Mouse (Mus musculus) MEL (cell line): Measurements from ENCODE around the gene Srp14. TPM values are rescaled to one million over a fixed set of nuclear protein-coding genes. Genes with fewer than 3 reads are reported as not detected.

ENCODE experiments used
- DNase-seq: peaks from one replicate; pipeline ENCODE4 v3.0.0; 2011; ENCODE audit warnings: low read depth, low spot score
- H3K27ac ChIP-seq: 2 replicates; pipeline ENCODE4 v1.5.1; 2012; ENCODE audit warnings: low read depth, mild to moderate bottlenecking, control low read depth, low read length, moderate library complexity; ENCODE audit not compliant: control insufficient read depth
- H3K27me3 ChIP-seq, 2 experiments: fragments of 150-350 bp in 1 of 2; sonication (generic) in 1 of 2; 2 replicates each; pipeline ENCODE4 v1.6.1; 2012; ENCODE audit warnings: low read length in 2 of 2, mild to moderate bottlenecking in 2 of 2, improper control_type of control experiment in 1 of 2, moderate library complexity in 1 of 2; ENCODE audit not compliant: insufficient read depth in 2 of 2, control insufficient read depth in 1 of 2
- H3K36me3 ChIP-seq, 2 experiments: 2 replicates each; pipeline ENCODE4 v1.6.1; 2012 to 2014; ENCODE audit warnings: low read length in 2 of 2, improper control_type of control experiment in 1 of 2, inconsistent platforms in 1 of 2, mild to moderate bottlenecking in 1 of 2; ENCODE audit not compliant: insufficient read depth in 2 of 2, control insufficient read depth in 1 of 2
- H3K4me1 ChIP-seq, 2 experiments: fragments of 150-350 bp in 1 of 2; sonication (generic) in 1 of 2; 2 replicates each; pipeline ENCODE4 v1.6.1; 2012; ENCODE audit warnings: low read length in 2 of 2, improper control_type of control experiment in 1 of 2, mild to moderate bottlenecking in 1 of 2; ENCODE audit not compliant: insufficient read depth in 2 of 2, control insufficient read depth in 1 of 2
- H3K4me3 ChIP-seq, 2 experiments: fragments of 150-350 bp in 1 of 2; sonication (generic) in 1 of 2; 2 replicates each; pipeline ENCODE4 v1.5.1; 2012; ENCODE audit warnings: low read depth in 2 of 2, low read length in 2 of 2, mild to moderate bottlenecking in 2 of 2, moderate library complexity in 2 of 2, control low read depth in 1 of 2, improper control_type of control experiment in 1 of 2; ENCODE audit not compliant: control insufficient read depth in 1 of 2, insufficient read depth in 1 of 2
- H3K79me2 ChIP-seq: 2 replicates; pipeline ENCODE4 v1.6.1; 2012; ENCODE audit warnings: mild to moderate bottlenecking, low read length, moderate library complexity; ENCODE audit not compliant: control insufficient read depth, poor library complexity, insufficient read depth
- H3K9ac ChIP-seq: 2 replicates; pipeline ENCODE4 v1.6.1; 2012; ENCODE audit warnings: low read depth, mild to moderate bottlenecking, control low read depth, low read length, moderate library complexity; ENCODE audit not compliant: control insufficient read depth, poor library complexity, severe bottlenecking
- H3K9me3 ChIP-seq: fragments of 150-350 bp; sonication (generic); replicated peaks from 2 replicates; pipeline ENCODE4 v1.6.1; 2012; ENCODE audit warnings: mild to moderate bottlenecking, low read length, improper control_type of control experiment, moderate library complexity; ENCODE audit not compliant: insufficient read depth
- EP300 ChIP-seq, 2 experiments: IDR thresholded peaks; 2 replicates each; pipeline ENCODE4 v1.6.1; 2011; ENCODE audit warnings: improper control_type of control experiment in 2 of 2, low read length in 2 of 2, low read depth in 1 of 2, mild to moderate bottlenecking in 1 of 2
- MEF2A ChIP-seq: IDR thresholded peaks from 2 replicates; pipeline ENCODE4 v1.6.1; 2014; ENCODE audit warnings: low read depth, mild to moderate bottlenecking, inconsistent platforms, low read length, improper control_type of control experiment; ENCODE audit not compliant: poor library complexity, insufficient replicate concordance, severe bottlenecking; ENCODE audit errors: extremely low read depth
- MXI1 ChIP-seq: IDR thresholded peaks from 2 replicates; pipeline ENCODE4 v1.6.1; 2011; ENCODE audit warnings: mild to moderate bottlenecking, low read depth, low read length, improper control_type of control experiment
- MYB ChIP-seq: IDR thresholded peaks from 2 replicates; pipeline ENCODE4 v1.6.1; 2011; ENCODE audit warnings: mild to moderate bottlenecking, low read depth, low read length, improper control_type of control experiment
- NRF1 ChIP-seq: IDR thresholded peaks from 2 replicates; pipeline ENCODE4 v1.6.1; 2014; ENCODE audit warnings: low read depth, mild to moderate bottlenecking, inconsistent platforms, low read length, improper control_type of control experiment, moderate library complexity; ENCODE audit not compliant: poor library complexity, insufficient read depth, severe bottlenecking
- POLR2AphosphoS5 ChIP-seq: IDR thresholded peaks from 2 replicates; pipeline ENCODE4 v1.6.1; 2012; ENCODE audit warnings: low read depth, borderline replicate concordance, mild to moderate bottlenecking, inconsistent platforms, low read length, moderate library complexity, mixed read lengths
- TCF12 ChIP-seq: IDR thresholded peaks from 2 replicates; pipeline ENCODE4 v1.6.1; 2014; ENCODE audit warnings: low read depth, mild to moderate bottlenecking, inconsistent platforms, low read length, improper control_type of control experiment, moderate library complexity
- UBTF ChIP-seq: IDR thresholded peaks from 2 replicates; pipeline ENCODE4 v1.6.1; 2012; ENCODE audit warnings: low read depth, mild to moderate bottlenecking, inconsistent platforms, low read length, improper control_type of control experiment, moderate library complexity, borderline replicate concordance; ENCODE audit not compliant: insufficient read depth
- USF1 ChIP-seq: IDR thresholded peaks from 2 replicates; pipeline ENCODE4 v1.6.1; 2014; ENCODE audit warnings: low read depth, mild to moderate bottlenecking, inconsistent platforms, low read length, improper control_type of control experiment, moderate library complexity
- polyA plus RNA-seq, 2 experiments: library from polyadenylated mRNA; stranded (reverse) in 1 of 2; unstranded in 1 of 2; fragments of >175 nt in 1 of 2; fragments of >200 nt in 1 of 2; gene quantifications; 2 replicates each; pipeline versions ENCODE4 v1.2.1 to v1.2.4; 2012; ENCODE audit warnings: low replicate concordance in 2 of 2, low read depth in 1 of 2; ENCODE audit not compliant: insufficient read length in 2 of 2, insufficient read depth in 1 of 2, missing spikeins in 1 of 2
- total RNA-seq: library from RNA; depleted of rRNA; stranded (reverse); fragments of 300-350 nt; gene quantifications from 2 replicates; pipeline ENCODE4 v1.2.3, GENCODE M21; 2012

Gene Srp14
- total and polyA plus RNA-seq, 3 experiments, result 235 to 272 TPM; not detected in 1

GRCm38 (mm10) chr2:118511779-118512417 is 32.4 kb upstream of the Srp14 start:
- Histone ChIP-seq H3K27me3 (0 out of 4 replicates have a peak, but pooled peaks cover 0 to 3% of the 10 kb centered on the region in 2 experiments), H3K36me3 (peaks cover 0 to 2% of the 10 kb centered on the region in 2 experiments; a peak in 1 of 4 replicates), H3K79me2 (no peaks in the 10 kb centered on the region), H3K9me3 (no peaks in the 10 kb centered on the region), H3K27ac (no peak overlapping the region), H3K4me3 (no peak overlapping the region), H3K9ac (no peak overlapping the region), H3K4me1 (no peaks in the 10 kb centered on the region; a peak in 1 of 4 replicates)
- DNase-seq, result no peak
- TF ChIP-seq USF1 (no peak), EP300 (IDR thresholded peaks at IDR 0.05; ENCODE audit: low read depth in 1 of 2, low read length in 2 of 2) (no peak)

- Histone ChIP-seq H3K27me3 (peaks cover 0 to 3% of the 10 kb centered on the region in 2 experiments; a peak in 1 of 4 replicates), H3K4me1 (no peaks in the 10 kb centered on the region; a peak in 1 of 4 replicates), H3K9ac (no peak overlapping the region), H3K27ac (no peak overlapping the region), H3K36me3 (peaks cover 0 to 2% of the 10 kb centered on the region in 2 experiments; a peak in 1 of 4 replicates), H3K9me3 (no peaks in the 10 kb centered on the region), H3K79me2 (no peaks in the 10 kb centered on the region), H3K4me3 (no peak overlapping the region)
- no peak for DNase-seq
- TF ChIP-seq MEF2A, result no peak
- no peak for TF ChIP-seq NRF1
- no peak for TF ChIP-seq POLR2AphosphoS5
Observed at GRCm38 (mm10) chr2:118510447-118511310, 31.2 kb upstream of the Srp14 start.

DNA sequence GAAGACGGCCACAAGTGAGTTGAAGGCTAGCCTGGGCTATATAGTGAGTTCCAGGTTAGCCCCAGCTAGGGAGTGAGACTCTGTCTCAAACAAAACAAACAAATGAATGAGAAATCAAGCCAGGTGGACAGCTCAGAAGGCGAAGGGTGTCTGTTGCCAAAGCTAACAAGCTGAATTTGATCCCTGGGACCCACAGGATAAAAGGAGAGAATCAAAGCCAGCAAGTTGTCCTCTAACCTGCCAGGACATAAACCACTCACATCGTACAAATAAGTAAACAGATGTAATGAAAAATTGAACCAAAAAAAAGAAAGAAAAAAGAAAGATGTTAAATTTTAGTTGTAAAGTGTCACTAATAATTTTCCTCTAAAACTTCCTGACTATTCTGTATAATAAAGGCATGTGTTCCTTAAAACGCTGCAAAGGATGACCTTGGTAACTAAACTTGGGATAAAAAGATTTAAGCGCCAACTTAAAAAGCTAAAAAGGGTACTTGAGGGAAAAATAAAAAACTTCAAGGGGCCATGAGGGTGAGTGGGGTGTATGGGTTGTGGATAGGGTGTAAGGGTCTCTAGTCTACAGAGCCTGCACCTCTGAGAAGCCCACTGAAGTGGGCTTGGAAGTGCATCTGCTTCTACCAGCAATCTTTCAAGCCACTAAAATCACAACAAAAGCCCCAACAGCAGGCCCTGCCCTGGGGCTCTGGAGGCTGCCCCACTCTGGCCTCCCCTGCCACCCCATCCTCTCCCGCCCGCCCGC is 30.4 kb upstream of the Srp14 start:
- Histone ChIP-seq H3K9me3 (no peaks in the 10 kb centered on the region), H3K4me1 (no peaks in the 10 kb centered on the region; a peak in 1 of 4 replicates), H3K9ac (no peak overlapping the region), H3K27ac (no peak overlapping the region), H3K36me3 (peaks cover 0 to 2% of the 10 kb centered on the region in 2 experiments; a peak in 1 of 4 replicates)
- no peak for TF ChIP-seq MXI1
- TF ChIP-seq TCF12, result no peak
- TF ChIP-seq MYB, result no peak
- no peak for TF ChIP-seq UBTF
- TF ChIP-seq, all 39 proteins: peak for 0
- peaks cover 4% of the 10 kb centered on the region in 2 experiments; a peak in 2 of 4 replicates for H3K27me3 ChIP-seq
- DNase-seq, result no peak
- H3K4me3 ChIP-seq, result no peak overlapping the region
- no peaks in the 10 kb centered on the region for H3K79me2 ChIP-seq
